Mouse (Mus musculus): ENCODE measurements around the gene Nckap5. TPM values are rescaled to one million over a fixed set of nuclear protein-coding genes. Genes with fewer than 3 reads are reported as not detected.
A peak's percentile ranks its signal among the peaks of the same experiment; 100 is the strongest.

The Nckap5 gene
- polyA plus RNA-seq, 1 experiment from 2014 or later: 10.9 TPM

DNA sequence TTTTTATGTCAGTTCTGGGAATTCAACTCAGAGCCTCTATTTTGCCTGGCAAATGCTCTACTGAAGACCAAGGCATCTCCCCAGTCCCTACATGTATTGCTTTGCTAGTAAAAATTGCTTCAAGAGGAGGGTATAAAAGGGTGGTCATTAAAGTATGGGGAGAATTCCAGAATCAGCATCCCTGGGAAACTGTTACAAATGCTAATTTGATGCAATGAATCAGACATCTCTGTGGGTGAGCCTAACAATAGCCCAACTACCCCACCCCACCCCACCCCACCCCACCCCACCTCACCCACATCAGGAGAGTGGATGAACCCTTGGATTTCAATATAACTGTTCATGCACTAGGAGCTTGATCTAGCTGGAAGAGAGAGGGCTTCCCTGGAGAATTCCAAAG is 77.0 kb downstream of the Nckap5 start:
- ATAC-seq: no peak

DNA sequence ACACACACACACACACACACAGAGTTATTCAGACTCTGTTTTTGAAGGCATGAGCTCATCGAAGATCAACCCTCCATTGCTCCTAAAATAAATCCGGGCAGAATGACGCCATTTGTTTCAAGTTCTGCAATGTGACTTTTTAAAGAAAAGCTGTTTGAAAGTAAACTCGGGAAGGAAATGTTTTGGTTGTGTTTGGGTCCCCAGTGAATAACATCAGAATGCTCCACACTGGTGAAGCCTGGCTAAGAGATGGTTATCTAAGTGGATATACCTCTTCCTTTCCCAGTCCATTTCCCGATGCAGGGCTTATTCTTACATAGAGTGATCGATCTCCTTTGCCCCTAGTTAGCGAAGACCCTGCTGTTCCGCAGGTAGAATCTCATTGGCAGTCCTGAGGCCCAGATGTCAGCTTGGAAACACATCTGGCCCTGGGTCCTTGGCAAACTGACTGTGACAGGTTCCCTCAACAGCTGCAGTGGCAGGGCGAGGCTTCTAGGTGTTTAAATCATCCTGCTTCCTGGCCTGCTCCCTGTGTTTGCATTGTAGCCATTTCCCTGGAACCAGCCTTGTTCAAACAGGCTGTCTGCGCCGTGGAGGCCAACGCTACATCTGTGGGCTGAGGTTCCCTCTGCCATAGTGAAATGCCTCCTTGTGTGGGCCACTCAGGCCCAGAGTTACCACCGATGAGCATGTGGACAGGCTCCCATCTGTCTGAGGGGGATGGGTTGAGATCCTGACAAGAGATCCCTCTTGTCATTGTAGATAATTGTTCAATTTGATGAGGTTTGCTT is 78.2 kb downstream of the Nckap5 start:
- Histone ChIP-seq H3K4me2 (ENCODE audit: low read length) (no peak overlapping the region), H3K9me3 (replicated peaks; ENCODE audit: control insufficient read depth, low read length, poor library complexity, severe bottlenecking) (no peaks in the 10 kb centered on the region), H3K4me3 (ENCODE audit: low read depth, low read length) (no peak overlapping the region), H3K36me3 (ENCODE audit: control insufficient read depth, insufficient read depth, low read length) (no peaks in the 10 kb centered on the region), H3K4me1 (ENCODE audit: control insufficient read depth, insufficient read depth, low read length) (peaks cover 7% of the 10 kb centered on the region; the same call in 1 of the 2 replicates), H3K27ac (ENCODE audit: low read length) (no peak overlapping the region), H3K27me3 (ENCODE audit: control insufficient read depth, insufficient read depth, low read depth, low read length) (no peaks in the 10 kb centered on the region), H3K9ac (ENCODE audit: low read depth, low read length) (no peak overlapping the region)
- 80% methylated on average over 13 of the region's 13 CpGs for WGBS
- no peak for ATAC-seq

More for the DNA sequence above, 77.0 kb downstream of the Nckap5 start:
- H3K9ac ChIP-seq (ENCODE audit: low read depth, low read length): no peak overlapping the region
- no peak overlapping the region for H3K27ac ChIP-seq (ENCODE audit: low read length)
- H3K4me2 ChIP-seq (ENCODE audit: low read length): no peak overlapping the region
- H3K4me3 ChIP-seq (ENCODE audit: low read depth, low read length): no peak overlapping the region
- H3K27me3 ChIP-seq (ENCODE audit: control insufficient read depth, insufficient read depth, low read depth, low read length): no peaks in the 10 kb centered on the region
- H3K9me3 ChIP-seq (replicated peaks; ENCODE audit: control insufficient read depth, low read length, poor library complexity, severe bottlenecking): no peaks in the 10 kb centered on the region
- H3K4me1 ChIP-seq (ENCODE audit: control insufficient read depth, insufficient read depth, low read length): peaks cover 7% of the 10 kb centered on the region; the same call in 1 of the 2 replicates
- no peaks in the 10 kb centered on the region for H3K36me3 ChIP-seq (ENCODE audit: control insufficient read depth, insufficient read depth, low read length)

DNA sequence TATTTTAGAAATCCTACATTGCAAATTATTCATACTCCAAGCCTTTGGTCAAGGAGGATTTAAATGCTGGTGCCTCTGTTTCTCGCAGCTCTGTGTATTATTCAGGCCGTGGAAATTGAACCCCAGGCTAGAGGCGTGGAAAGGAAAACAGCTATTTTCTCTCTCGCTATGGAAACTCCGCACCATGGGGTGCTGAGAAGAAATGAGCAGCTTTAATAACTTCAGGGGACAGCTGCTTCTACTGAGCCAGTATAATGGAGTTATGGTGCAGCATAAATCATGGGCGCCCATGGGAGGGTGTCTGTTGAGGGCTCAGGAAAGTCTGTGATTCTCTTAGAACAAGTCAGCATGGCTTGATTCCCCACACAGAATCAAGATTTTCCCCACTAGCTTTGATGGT is 79.5 kb downstream of the Nckap5 start:
- H3K27ac ChIP-seq (ENCODE audit: low read length): no peak overlapping the region
- peak; percentile 52; the same call in 1 of the 2 replicates for ATAC-seq
- H3K36me3 ChIP-seq (ENCODE audit: control insufficient read depth, insufficient read depth, low read length): no peaks in the 10 kb centered on the region
- peaks cover 7% of the 10 kb centered on the region; the same call in 1 of the 2 replicates for H3K4me1 ChIP-seq (ENCODE audit: control insufficient read depth, insufficient read depth, low read length)
- H3K9me3 ChIP-seq (replicated peaks; ENCODE audit: control insufficient read depth, low read length, poor library complexity, severe bottlenecking): no peaks in the 10 kb centered on the region
- WGBS: 30% methylated on average over 6 of the region's 6 CpGs
- H3K4me2 ChIP-seq (ENCODE audit: low read length): no peak overlapping the region
- H3K27me3 ChIP-seq (ENCODE audit: control insufficient read depth, insufficient read depth, low read depth, low read length): no peaks in the 10 kb centered on the region
- no peak overlapping the region for H3K4me3 ChIP-seq (ENCODE audit: low read depth, low read length)
- H3K9ac ChIP-seq (ENCODE audit: low read depth, low read length): no peak overlapping the region

DNA sequence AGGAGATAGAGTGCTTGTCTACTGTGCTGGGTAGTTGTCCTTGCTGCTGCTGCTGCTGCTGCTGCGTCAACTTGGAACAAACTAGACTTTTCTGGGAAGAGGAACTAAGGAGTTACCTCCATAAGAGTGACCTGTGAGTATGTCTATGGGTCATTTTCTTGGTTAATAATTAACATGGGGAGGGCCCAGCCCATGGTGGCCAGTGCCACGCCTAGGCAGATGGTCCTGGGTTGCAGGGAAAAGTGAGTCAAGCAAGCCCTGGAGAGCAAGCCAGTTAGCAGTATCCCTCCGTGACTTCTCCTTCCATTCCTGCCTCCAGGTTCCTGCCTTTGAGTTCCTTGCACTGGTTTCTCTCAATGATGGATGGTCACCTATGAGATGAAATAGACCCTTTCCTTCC is 80.4 kb downstream of the Nckap5 start:
- Histone ChIP-seq H3K9me3 (replicated peaks; ENCODE audit: control insufficient read depth, low read length, poor library complexity, severe bottlenecking) (no peaks in the 10 kb centered on the region), H3K4me2 (ENCODE audit: low read length) (no peak overlapping the region), H3K27me3 (ENCODE audit: control insufficient read depth, insufficient read depth, low read depth, low read length) (no peaks in the 10 kb centered on the region), H3K9ac (ENCODE audit: low read depth, low read length) (no peak overlapping the region), H3K4me3 (ENCODE audit: low read depth, low read length) (no peak overlapping the region), H3K4me1 (ENCODE audit: control insufficient read depth, insufficient read depth, low read length) (peaks cover 10% of the 10 kb centered on the region; the same call in 1 of the 2 replicates), H3K36me3 (ENCODE audit: control insufficient read depth, insufficient read depth, low read length) (no peaks in the 10 kb centered on the region), H3K27ac (ENCODE audit: low read length) (no peak overlapping the region)
- no peak for ATAC-seq
- 100% methylated on average over 3 of the region's 3 CpGs for WGBS

DNA sequence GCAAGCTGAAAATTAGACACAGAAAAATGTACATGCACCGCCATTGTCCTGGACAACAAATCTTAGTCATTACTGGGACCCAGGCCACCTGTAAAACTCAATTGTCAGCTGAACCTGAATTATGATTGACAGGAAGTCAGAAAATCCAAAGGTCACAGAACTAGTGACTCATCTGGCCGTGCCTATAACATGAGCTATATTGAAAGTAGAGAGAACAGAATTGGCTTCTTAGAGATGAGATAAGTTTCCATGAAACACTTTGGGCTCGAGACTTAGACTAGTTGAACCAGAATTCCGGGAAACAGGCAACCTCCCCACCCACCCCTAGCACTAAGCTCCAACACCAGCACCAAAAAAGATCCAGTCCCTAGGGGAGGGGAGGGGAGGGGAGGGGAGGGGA is 82.7 kb downstream of the Nckap5 start:
- Histone ChIP-seq H3K36me3 (ENCODE audit: control insufficient read depth, insufficient read depth, low read length) (no peaks in the 10 kb centered on the region), H3K27me3 (ENCODE audit: control insufficient read depth, insufficient read depth, low read depth, low read length) (no peaks in the 10 kb centered on the region), H3K27ac (ENCODE audit: low read length) (no peak overlapping the region), H3K4me2 (ENCODE audit: low read length) (no peak overlapping the region), H3K9me3 (replicated peaks; ENCODE audit: control insufficient read depth, low read length, poor library complexity, severe bottlenecking) (no peaks in the 10 kb centered on the region), H3K4me3 (ENCODE audit: low read depth, low read length) (no peak overlapping the region), H3K9ac (ENCODE audit: low read depth, low read length) (no peak overlapping the region), H3K4me1 (ENCODE audit: control insufficient read depth, insufficient read depth, low read length) (peaks cover 10% of the 10 kb centered on the region; the same call in 1 of the 2 replicates)
- no peak for ATAC-seq
- WGBS: 86% methylated on average over 4 of the region's 4 CpGs

DNA sequence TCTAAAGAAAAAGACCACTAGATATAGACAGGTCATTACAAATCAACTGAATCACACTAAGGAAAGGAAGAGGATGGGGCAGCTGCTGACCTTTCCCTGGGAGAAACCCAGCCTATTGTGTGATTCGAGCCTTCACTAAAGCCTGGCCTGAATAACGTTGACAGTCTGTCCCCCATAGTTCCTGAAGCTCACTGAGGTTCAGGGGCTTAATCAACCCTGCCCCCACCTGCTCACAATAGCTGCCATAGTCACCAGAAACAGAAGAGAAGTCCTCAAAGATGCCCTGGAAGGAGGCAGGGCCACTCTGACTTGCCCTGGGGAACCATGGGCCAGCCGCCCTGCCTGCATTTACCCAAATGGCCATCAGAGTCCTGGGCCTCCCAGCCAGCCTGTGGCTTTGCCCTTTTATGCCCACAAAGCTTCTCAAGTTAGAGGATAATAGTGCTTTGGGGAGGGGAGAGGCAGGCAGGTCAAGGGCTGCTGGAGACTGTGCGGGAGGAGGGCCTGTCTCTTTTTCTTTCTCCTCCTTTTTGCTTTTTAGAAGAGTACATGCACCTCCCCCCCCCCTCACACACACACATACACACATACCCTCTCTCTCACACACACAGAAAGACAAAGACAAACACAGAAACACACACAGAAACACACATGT is 85.0 kb downstream of the Nckap5 start:
- H3K36me3 ChIP-seq (ENCODE audit: control insufficient read depth, insufficient read depth, low read length): no peaks in the 10 kb centered on the region
- WGBS: 7% methylated on average over 4 of the region's 4 CpGs
- H3K9me3 ChIP-seq (replicated peaks; ENCODE audit: control insufficient read depth, low read length, poor library complexity, severe bottlenecking): no peaks in the 10 kb centered on the region
- no peak for ATAC-seq
- H3K4me1 ChIP-seq (ENCODE audit: control insufficient read depth, insufficient read depth, low read length): peaks cover 3% of the 10 kb centered on the region; the same call in 1 of the 2 replicates
- no peak overlapping the region for H3K27ac ChIP-seq (ENCODE audit: low read length)
- H3K4me2 ChIP-seq (ENCODE audit: low read length): no peak overlapping the region
- no peak overlapping the region; the same call in 1 of the 2 replicates for H3K9ac ChIP-seq (ENCODE audit: low read depth, low read length)
- H3K27me3 ChIP-seq (ENCODE audit: control insufficient read depth, insufficient read depth, low read depth, low read length): no peaks in the 10 kb centered on the region
- H3K4me3 ChIP-seq (ENCODE audit: low read depth, low read length): no peak overlapping the region

DNA sequence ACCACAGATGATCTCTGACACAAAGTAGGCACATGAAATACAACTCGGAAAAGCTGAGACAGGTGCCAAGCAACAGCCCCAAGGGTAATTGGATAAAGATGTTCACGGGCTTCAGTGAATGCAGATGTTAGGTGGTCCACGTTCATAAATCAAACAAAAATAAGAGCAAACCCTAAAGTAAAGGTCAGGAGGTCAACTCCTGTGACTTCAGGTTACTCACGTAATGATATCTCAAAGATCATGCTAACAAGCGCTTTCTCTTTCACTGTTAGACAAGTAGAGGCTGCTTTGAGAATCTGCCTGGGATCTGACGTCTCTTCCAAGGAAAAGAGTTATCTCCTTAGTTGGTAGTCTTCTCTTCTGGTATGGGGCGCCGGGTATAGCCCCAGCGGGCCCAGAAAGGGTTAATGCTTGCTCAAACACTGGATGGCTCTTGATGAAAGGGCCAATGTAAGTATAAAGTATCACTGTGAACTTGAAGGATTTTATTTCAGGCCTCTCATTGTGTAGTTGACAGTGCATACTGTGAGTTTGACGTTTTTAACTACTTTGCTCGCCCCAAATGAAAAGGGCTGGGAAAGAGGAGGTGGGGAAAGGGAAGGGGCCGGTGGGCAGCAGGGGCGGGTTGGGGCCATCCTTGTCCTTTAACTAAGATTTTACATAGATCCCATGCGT is 85.8 kb downstream of the Nckap5 start:
- H3K9me3 ChIP-seq (replicated peaks; ENCODE audit: control insufficient read depth, low read length, poor library complexity, severe bottlenecking): no peaks in the 10 kb centered on the region
- no peaks in the 10 kb centered on the region for H3K27me3 ChIP-seq (ENCODE audit: control insufficient read depth, insufficient read depth, low read depth, low read length)
- H3K27ac ChIP-seq (ENCODE audit: low read length): no peak overlapping the region
- H3K4me2 ChIP-seq (ENCODE audit: low read length): no peak overlapping the region
- 49% methylated on average over 14 of the region's 14 CpGs for WGBS
- ATAC-seq: no peak
- no peak overlapping the region for H3K9ac ChIP-seq (ENCODE audit: low read depth, low read length)
- H3K4me1 ChIP-seq (ENCODE audit: control insufficient read depth, insufficient read depth, low read length): peaks cover 3% of the 10 kb centered on the region; the same call in 1 of the 2 replicates
- H3K36me3 ChIP-seq (ENCODE audit: control insufficient read depth, insufficient read depth, low read length): no peaks in the 10 kb centered on the region
- H3K4me3 ChIP-seq (ENCODE audit: low read depth, low read length): no peak overlapping the region

DNA sequence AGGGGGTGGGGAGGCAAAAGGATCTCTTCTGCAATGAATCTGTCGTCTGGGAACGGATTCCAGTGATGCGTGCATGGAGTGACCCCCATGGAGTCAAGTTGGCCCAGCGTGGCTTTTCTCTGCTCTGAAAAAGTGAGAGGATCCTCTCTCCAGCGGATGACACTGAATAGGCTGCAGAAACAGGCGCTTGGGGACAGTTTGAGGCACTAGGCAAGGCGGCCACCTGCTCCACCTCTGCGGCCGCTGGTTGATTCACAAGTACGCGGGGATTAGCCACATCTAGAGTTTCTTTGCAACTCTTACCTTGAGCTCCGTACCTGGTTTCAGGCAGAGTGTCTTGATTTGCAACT is 92.3 kb downstream of the Nckap5 start:
- peaks cover 13% of the 10 kb centered on the region for H3K4me1 ChIP-seq (ENCODE audit: control insufficient read depth, insufficient read depth, low read length)
- H3K27ac ChIP-seq (ENCODE audit: low read length): peak overlapping the region; percentile 70
- H3K4me3 ChIP-seq (ENCODE audit: low read depth, low read length): peak overlapping the region; percentile 45
- no peaks in the 10 kb centered on the region for H3K9me3 ChIP-seq (replicated peaks; ENCODE audit: control insufficient read depth, low read length, poor library complexity, severe bottlenecking)
- ATAC-seq: peak; percentile 42
- peak overlapping the region; percentile 57 for H3K9ac ChIP-seq (ENCODE audit: low read depth, low read length)
- WGBS: under 1% methylated on average over 12 of the region's 12 CpGs
- no peaks in the 10 kb centered on the region for H3K36me3 ChIP-seq (ENCODE audit: control insufficient read depth, insufficient read depth, low read length)
- H3K4me2 ChIP-seq (ENCODE audit: low read length): peak overlapping the region; percentile 89
- H3K27me3 ChIP-seq (ENCODE audit: control insufficient read depth, insufficient read depth, low read depth, low read length): no peaks in the 10 kb centered on the region; the same call in 1 of the 2 replicates

Data from midbrain, embryonic 16.5 days (tissue).